Mouse (Mus musculus): ENCODE results near the gene Mical2.

Gene Mical2

DNA sequence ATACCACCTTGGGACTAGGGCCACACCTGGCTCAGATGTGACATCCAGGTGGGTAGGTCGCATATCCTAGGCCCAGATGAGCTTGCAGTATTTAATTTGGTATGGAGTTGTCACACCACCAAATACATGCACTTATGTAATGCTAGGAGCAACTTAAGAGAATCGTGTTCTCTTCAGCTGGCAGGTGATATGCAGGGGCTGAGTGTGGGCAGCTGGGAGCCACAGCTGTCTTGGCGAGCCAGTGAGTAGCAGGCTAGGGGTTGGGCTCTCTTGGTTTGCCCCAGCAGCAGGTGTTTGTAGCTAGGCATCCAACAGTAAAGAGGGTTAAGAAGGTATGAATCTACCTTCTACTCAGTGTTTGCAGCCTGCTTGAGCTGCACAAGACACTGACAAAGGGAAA, 49.4 kb downstream of the Mical2 start:
- no peak for DNase-seq (ENCODE audit: low spot score in 2 of 2)

GRCm38 (mm10) chr7:112275883-112276282, 50.2 kb downstream of the Mical2 start:
- DNase-seq (ENCODE audit: low spot score in 2 of 2) = no peak

DNA sequence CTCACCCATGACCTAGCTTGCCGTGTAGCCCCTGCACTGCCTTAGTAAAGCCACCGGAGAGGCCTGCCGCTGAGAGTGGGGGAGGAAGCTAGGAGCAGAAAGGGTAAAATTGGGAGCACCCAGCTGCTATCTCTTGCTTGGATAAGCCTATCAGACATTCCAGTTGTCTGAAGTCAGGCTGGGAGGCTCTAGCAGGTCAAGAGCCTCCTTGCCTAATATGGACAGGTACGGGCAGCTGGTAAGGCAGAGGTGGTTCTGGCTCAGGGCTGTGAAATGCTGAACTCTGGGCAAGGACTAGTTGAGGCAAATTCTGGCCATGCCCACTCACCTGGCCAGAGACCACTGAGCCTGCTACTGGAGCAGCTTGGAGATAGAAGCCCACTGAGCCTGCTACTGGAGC, 51.2 kb downstream of the Mical2 start:
- no peak for DNase-seq (ENCODE audit: low spot score in 2 of 2)

DNA sequence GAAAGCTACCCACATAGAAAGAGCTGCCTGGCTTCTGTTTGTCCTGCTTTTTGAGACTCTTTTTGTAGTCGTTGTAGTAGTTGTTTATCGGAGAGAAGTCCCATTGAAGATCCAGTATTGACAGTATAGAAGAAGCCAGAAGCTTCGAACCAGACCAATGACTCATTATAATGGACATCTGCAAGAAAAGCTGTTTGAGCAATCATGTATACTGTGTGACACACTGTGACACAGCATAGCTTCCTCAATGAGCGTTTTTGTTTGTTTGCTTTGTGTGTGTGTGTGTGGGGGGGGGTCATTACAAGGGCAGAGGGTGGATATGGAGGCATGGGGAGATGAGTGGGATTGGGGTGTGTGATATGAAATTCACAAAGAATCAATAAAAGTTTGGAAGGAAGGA, 53.0 kb downstream of the Mical2 start:
- DNase-seq (ENCODE audit: low spot score in 2 of 2) = no peak

GRCm38 (mm10) chr7:112280474-112280873, 54.8 kb downstream of the Mical2 start:
- DNase-seq (ENCODE audit: low spot score in 2 of 2) = no peak

- no peak for DNase-seq (ENCODE audit: low spot score in 2 of 2)
Measured at GRCm38 (mm10) chr7:112283606-112284310, 58.1 kb downstream of the Mical2 start.

GRCm38 (mm10) chr7:112285573-112285972, 59.9 kb downstream of the Mical2 start:
- DNase-seq (ENCODE audit: low spot score in 2 of 2) = no peak

GRCm38 (mm10) chr7:112288352-112289107, 62.9 kb downstream of the Mical2 start:
- DNase-seq (ENCODE audit: low spot score in 2 of 2) = no peak

GRCm38 (mm10) chr7:112289514-112289913, 63.9 kb downstream of the Mical2 start:
- DNase-seq (ENCODE audit: low spot score in 2 of 2) = no peak

GRCm38 (mm10) chr7:112289990-112290389, 64.3 kb downstream of the Mical2 start:
- no peak for DNase-seq (ENCODE audit: low spot score in 2 of 2)

GRCm38 (mm10) chr7:112293456-112294104, 67.9 kb downstream of the Mical2 start:
- DNase-seq (ENCODE audit: low spot score in 2 of 2) = no peak

DNA sequence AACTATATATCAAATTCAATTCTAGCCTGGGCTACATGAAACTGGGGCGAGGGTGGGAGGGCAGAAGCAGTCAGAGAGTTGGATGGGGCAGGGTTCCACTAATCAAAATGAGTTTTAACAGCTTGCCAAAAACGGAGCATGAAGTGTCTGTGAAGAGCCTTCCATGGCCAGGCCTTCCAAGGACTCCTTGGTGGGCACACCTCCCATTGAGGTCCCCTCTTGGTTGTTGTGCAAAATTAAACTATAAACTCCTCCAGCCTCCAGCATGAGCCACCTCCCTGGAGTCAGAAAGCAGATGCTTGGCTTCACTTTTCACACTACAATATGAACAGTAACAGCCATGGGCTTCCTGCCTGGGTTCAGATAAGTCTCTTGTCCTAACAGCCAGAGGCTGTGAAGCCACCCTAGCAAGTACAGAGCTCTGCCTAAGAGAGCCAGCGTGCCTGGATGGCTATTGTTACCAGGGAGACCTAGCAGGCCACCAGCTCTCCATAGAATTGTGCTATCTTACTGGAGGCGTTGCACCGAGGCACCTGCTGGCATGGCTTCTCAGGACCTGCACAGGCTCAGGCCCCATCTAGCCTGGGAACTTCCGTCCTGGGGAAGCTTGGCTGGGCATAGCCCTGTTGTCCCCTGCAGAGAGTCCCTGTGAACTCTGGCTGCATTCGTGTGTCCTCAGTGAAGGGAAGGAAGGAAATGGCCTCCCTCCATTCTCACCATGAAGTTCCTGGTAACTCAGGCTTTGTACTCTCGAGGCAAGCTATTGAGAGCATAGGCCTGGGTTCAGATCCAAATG, 70.0 kb downstream of the Mical2 start:
- no peak for DNase-seq (ENCODE audit: low spot score in 2 of 2)

- peak in 1 of 2 experiments; percentile 36 for DNase-seq (ENCODE audit: low spot score in 2 of 2)
Measured at GRCm38 (mm10) chr7:112298032-112298431, 72.4 kb downstream of the Mical2 start.

- no peak for DNase-seq (ENCODE audit: low spot score in 2 of 2)
Measured at GRCm38 (mm10) chr7:112298871-112299422, 73.3 kb downstream of the Mical2 start.

- DNase-seq (ENCODE audit: low spot score in 2 of 2) = no peak
Measured at GRCm38 (mm10) chr7:112299521-112300096, 74.0 kb downstream of the Mical2 start.

DNA sequence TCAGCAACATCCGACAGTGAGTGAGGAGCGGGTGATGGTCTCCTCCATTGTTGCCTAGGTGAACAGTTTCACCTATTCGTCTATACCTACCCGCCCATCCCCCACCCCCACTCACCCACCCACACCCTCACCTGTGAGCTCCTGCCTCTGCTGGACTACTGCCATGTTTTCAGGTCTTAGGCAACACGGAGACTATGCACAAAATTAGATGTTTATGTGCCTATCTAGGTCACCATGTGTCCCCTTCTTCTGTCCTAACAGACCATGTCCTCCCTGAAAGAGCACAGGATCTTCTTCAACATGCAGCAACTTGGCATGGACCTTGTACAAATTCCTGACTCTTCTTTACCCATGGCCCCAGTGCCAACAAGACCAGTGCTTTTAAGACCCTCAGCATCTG, 74.5 kb downstream of the Mical2 start:
- no peak for DNase-seq (ENCODE audit: low spot score in 2 of 2)

- DNase-seq (ENCODE audit: low spot score in 2 of 2) = no peak
Measured at GRCm38 (mm10) chr7:112301052-112301451, 75.4 kb downstream of the Mical2 start.

DNA sequence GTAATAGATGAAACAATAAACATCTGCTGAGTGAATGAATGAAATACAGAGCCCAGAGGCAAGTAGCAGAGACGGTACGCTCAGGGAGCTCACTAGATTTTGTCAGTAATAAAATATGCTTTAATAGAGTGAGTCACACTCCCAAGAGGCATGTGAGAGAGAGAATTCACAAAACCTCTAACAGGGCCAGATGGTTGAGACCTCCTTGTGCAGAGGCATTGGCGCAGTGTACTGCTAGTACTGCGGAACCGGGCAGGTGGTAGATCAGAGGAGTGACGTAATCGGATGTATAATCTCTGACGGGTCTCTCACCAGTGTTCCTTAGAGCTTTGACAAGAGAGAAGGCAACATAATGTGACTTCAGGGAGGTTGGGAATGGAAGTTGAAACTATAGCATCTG, 78.7 kb downstream of the Mical2 start:
- no peak for DNase-seq (ENCODE audit: low spot score in 2 of 2)

- DNase-seq (ENCODE audit: low spot score in 2 of 2) = no peak
Measured at GRCm38 (mm10) chr7:112309289-112310016, 83.8 kb downstream of the Mical2 start.

DNA sequence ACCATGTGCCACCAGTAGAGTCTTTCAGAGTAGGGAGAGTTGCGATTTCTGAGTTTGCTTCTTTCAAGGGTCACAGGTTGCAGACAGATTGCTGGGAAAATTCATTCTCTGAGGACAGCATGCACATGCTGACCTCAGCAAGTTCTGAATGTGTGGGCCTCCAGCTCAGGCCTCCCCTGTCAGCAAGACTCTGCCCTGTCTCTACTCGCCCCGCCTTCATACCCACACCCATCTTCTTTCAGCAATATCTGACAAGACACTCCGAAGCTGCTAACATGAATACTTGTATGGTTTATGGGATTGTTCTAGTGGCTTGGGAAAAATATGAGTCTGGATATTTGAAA, 84.3 kb downstream of the Mical2 start:
- DNase-seq (ENCODE audit: low spot score in 2 of 2) = no peak

GRCm38 (mm10) chr7:112313211-112313610, 87.6 kb downstream of the Mical2 start:
- no peak for DNase-seq (ENCODE audit: low spot score in 2 of 2)

Data from frontal cortex, postnatal 25 days (tissue).